Mouse (Mus musculus) MEL (cell line): ENCODE results near the gene Slc10a4.
"Not testable (repeated sequence)": the region's sequence is repeated elsewhere in the genome, so short reads cannot be mapped to it uniquely, and the experiment has no call there.

ENCODE experiments used
- CHD1 ChIP-seq: IDR thresholded peaks from 2 replicates; pipeline ENCODE4 v1.6.1; 2012; ENCODE audit warnings: low read depth, mild to moderate bottlenecking, inconsistent platforms, low read length, improper control_type of control experiment
- CTCF ChIP-seq, 3 experiments: IDR thresholded peaks in 2 of 3; conservative IDR thresholded peaks in 1 of 3; 2 replicates each; pipeline ENCODE4 v1.5.1; 2011 to 2012; ENCODE audit warnings: low read length in 3 of 3, low read depth in 2 of 3, mild to moderate bottlenecking in 2 of 3, improper control_type of control experiment in 1 of 3, inconsistent platforms in 1 of 3, mixed read lengths in 1 of 3, moderate library complexity in 1 of 3; ENCODE audit not compliant: control insufficient read depth in 1 of 3, insufficient read depth in 1 of 3, poor library complexity in 1 of 3, severe bottlenecking in 1 of 3
- E2F4 ChIP-seq: IDR thresholded peaks from 2 replicates; pipeline ENCODE4 v1.6.1; 2011; ENCODE audit warnings: low read depth, low read length, improper control_type of control experiment, borderline replicate concordance
- ELF1 ChIP-seq: IDR thresholded peaks from 2 replicates; pipeline ENCODE4 v1.6.1; 2014; ENCODE audit warnings: low read depth, mild to moderate bottlenecking, inconsistent platforms, low read length, improper control_type of control experiment, moderate library complexity
- EP300 ChIP-seq, 2 experiments: IDR thresholded peaks; 2 replicates each; pipeline ENCODE4 v1.6.1; 2011; ENCODE audit warnings: improper control_type of control experiment in 2 of 2, low read length in 2 of 2, low read depth in 1 of 2, mild to moderate bottlenecking in 1 of 2
- MAX ChIP-seq: IDR thresholded peaks from 2 replicates; pipeline ENCODE4 v1.6.1; 2011; ENCODE audit warnings: low read length, improper control_type of control experiment
- NRF1 ChIP-seq: IDR thresholded peaks from 2 replicates; pipeline ENCODE4 v1.6.1; 2014; ENCODE audit warnings: low read depth, mild to moderate bottlenecking, inconsistent platforms, low read length, improper control_type of control experiment, moderate library complexity; ENCODE audit not compliant: poor library complexity, insufficient read depth, severe bottlenecking
- POLR2A ChIP-seq, 2 experiments: IDR thresholded peaks; 2 replicates each; pipeline ENCODE4 v1.6.1; 2011 to 2012; ENCODE audit warnings: low read length in 2 of 2, mild to moderate bottlenecking in 2 of 2, control low read depth in 1 of 2, improper control_type of control experiment in 1 of 2, low read depth in 1 of 2, moderate library complexity in 1 of 2; ENCODE audit not compliant: control insufficient read depth in 1 of 2, insufficient read depth in 1 of 2, poor library complexity in 1 of 2
- TAL1 ChIP-seq: IDR thresholded peaks from 2 replicates; pipeline ENCODE4 v1.6.1; 2012; ENCODE audit warnings: mild to moderate bottlenecking, inconsistent platforms, low read length, moderate library complexity, mixed read lengths
- USF1 ChIP-seq: IDR thresholded peaks from 2 replicates; pipeline ENCODE4 v1.6.1; 2014; ENCODE audit warnings: low read depth, mild to moderate bottlenecking, inconsistent platforms, low read length, improper control_type of control experiment, moderate library complexity
- USF2 ChIP-seq, 2 experiments: IDR thresholded peaks; 2 replicates each; pipeline ENCODE4 v1.6.1; 2011 to 2012; ENCODE audit warnings: improper control_type of control experiment in 2 of 2, low read length in 2 of 2, borderline replicate concordance in 1 of 2, inconsistent platforms in 1 of 2, low read depth in 1 of 2, mild to moderate bottlenecking in 1 of 2; ENCODE audit not compliant: insufficient read depth in 1 of 2
- ZC3H11A ChIP-seq: IDR thresholded peaks from 2 replicates; pipeline ENCODE4 v1.6.1; 2012; ENCODE audit warnings: low read depth, mild to moderate bottlenecking, inconsistent platforms, low read length, improper control_type of control experiment
- ZMIZ1 ChIP-seq: IDR thresholded peaks from 2 replicates; pipeline ENCODE4 v1.6.1; 2012; ENCODE audit warnings: low read depth, mild to moderate bottlenecking, inconsistent platforms, low read length, improper control_type of control experiment, moderate library complexity

DNA sequence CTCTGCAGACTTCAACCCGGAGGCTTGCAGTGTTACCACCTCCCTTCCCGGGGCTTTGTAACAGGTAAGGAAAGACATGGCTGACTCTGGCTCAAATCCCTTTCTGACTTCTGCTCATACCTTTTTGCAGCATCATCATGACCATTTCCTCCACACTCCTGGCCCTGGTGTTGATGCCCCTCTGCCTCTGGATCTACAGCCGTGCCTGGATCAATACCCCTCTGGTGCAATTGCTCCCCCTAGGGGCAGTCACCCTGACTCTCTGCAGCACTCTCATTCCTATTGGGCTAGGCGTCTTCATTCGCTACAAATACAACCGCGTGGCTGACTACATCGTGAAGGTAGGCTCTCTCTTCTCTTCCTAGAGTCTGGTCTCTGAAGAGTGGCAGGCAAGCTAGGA lies 1.5 kb downstream of the Slc10a4 start:
- not testable (repeated sequence) for TF ChIP-seq E2F4; CHD1; TAL1; EP300 (IDR thresholded peaks at IDR 0.05; ENCODE audit: low read depth in 1 of 2, low read length in 2 of 2); POLR2A (IDR thresholded peaks at IDR 0.05; ENCODE audit: control insufficient read depth in 1 of 2, insufficient read depth in 1 of 2, low read depth in 1 of 2, low read length in 2 of 2, poor library complexity in 1 of 2); MAX; ZMIZ1; ELF1; USF1; NRF1; USF2 (IDR thresholded peaks at IDR 0.05; ENCODE audit: borderline replicate concordance in 1 of 2, insufficient read depth in 1 of 2, low read depth in 1 of 2, low read length in 2 of 2)
- TF ChIP-seq ZC3H11A (peak; percentile 1; the same call in 1 of the 2 replicates), CTCF (IDR thresholded peaks at IDR 0.05 in 2 of 3, conservative IDR thresholded peaks at IDR 0.05 in 1 of 3; ENCODE audit: control insufficient read depth in 1 of 3, insufficient read depth in 1 of 3, low read depth in 2 of 3, low read length in 3 of 3, poor library complexity in 1 of 3, severe bottlenecking in 1 of 3) (peak; percentile 38 to 53 (median 44))
